Mouse (Mus musculus): ENCODE measurements around the gene Npr2.

Npr2 gene

GRCm38 (mm10) chr4:43673703-43674102, 42.0 kb downstream of the Npr2 start:
- DNase-seq = no peak

GRCm38 (mm10) chr4:43674974-43675373, 43.2 kb downstream of the Npr2 start:
- no peak for DNase-seq

GRCm38 (mm10) chr4:43675608-43676007, 43.9 kb downstream of the Npr2 start:
- DNase-seq = no peak

- DNase-seq = no peak
These were observed 46.8 kb downstream of the Npr2 start for GRCm38 (mm10) chr4:43678541-43678940.

- no peak for DNase-seq
These were observed 47.8 kb downstream of the Npr2 start for GRCm38 (mm10) chr4:43679416-43680043.

GRCm38 (mm10) chr4:43690021-43690420, 58.3 kb downstream of the Npr2 start:
- no peak for DNase-seq

GRCm38 (mm10) chr4:43691026-43691425, 59.3 kb downstream of the Npr2 start:
- DNase-seq = no peak

GRCm38 (mm10) chr4:43693806-43694241, 62.1 kb downstream of the Npr2 start:
- no peak for DNase-seq

- DNase-seq = no peak
These were observed 62.9 kb downstream of the Npr2 start for GRCm38 (mm10) chr4:43694439-43695248.

GRCm38 (mm10) chr4:43695249-43695671, 63.5 kb downstream of the Npr2 start:
- no peak for DNase-seq

GRCm38 (mm10) chr4:43696561-43696960, 64.8 kb downstream of the Npr2 start:
- DNase-seq = no peak

- DNase-seq = no peak
These were observed 69.0 kb downstream of the Npr2 start, which contains the start of gene Olfr70 for GRCm38 (mm10) chr4:43700707-43701106. Gene Olfr70 (minus strand): TSS chr4:43700807.
